Mouse (Mus musculus): Measurements from ENCODE around the gene Alkbh8. TPM values are rescaled to one million over a fixed set of nuclear protein-coding genes. Genes with fewer than 3 reads are reported as not detected.
"Not testable (repeated sequence)": the region's sequence is repeated elsewhere in the genome, so short reads cannot be mapped to it uniquely, and the experiment has no call there.

Alkbh8 gene
- total RNA-seq (2014; rRNA removed; ENCODE audit: low replicate concordance) (5.3 and 17.5 TPM in 2 replicates), polyA plus RNA-seq (2015; fragmentation: Nextera tagmentation; extraction: Ambion mirVana) (8.6 and 9.0 TPM in 2 replicates)

DNA sequence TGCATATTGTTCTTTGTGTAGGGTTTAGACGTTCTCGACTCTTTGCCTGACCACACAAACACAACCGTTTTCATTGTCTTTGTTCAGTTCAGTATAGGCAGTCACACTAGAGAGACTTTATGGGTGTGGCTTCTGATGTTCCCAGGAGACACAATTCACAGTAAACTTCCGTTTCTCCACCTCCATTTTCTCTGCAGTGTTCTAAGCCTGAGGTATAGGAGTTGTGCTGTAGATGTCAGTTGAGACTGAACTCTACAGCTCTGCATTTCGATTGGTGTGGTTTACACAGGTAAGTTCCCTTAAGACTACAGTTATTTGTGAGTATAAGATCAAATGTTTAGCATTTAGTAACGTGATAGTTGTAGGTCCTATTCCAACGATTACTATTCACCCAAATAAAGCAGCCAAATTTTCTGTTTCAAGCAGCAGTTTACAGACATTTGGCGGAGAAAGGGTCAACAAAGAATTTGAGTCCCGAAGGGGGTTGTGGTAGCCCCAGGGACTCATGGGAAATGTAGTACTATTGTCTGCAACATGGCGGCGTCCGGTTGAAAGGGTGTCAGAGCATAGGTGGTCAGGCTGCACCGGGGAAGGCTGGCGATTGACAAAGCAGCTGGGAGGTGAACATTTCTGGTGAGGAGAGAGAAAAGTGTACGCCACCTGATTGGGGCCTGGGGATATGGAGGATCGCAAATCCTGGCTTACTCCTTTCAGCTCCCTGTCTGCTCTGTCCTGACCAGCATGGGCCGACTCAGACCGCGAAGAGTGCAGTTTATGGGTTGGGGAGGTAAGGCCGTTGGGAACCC, at the start of gene Alkbh8:
Gene Alkbh8, plus strand, starts transcription at position 179 of the 806 bp plus-strand sequence.
- Histone ChIP-seq H3K9ac (replicated peaks; ENCODE audit: low read depth, low read length) (peak within 1 kb of the TSS; percentile 79), H3K9me3 (replicated peaks; ENCODE audit: control insufficient read depth, low read length) (no peaks in the 10 kb centered on the region), H3K36me3 (replicated peaks; ENCODE audit: control insufficient read depth, insufficient read depth, low read length) (peaks cover 9% of the 10 kb centered on the region; the same call in 1 of the 2 replicates), H3K4me2 (ENCODE audit: low read depth, low read length) (peak within 1 kb of the TSS; percentile 73), H3K27ac (ENCODE audit: low read depth) (peak within 1 kb of the TSS; percentile 32; the same call in 1 of the 2 replicates), H3K27me3 (ENCODE audit: control insufficient read depth, insufficient read depth, low read length) (no peaks in the 10 kb centered on the region), H3K4me1 (ENCODE audit: control insufficient read depth, insufficient read depth) (no peaks in the 10 kb centered on the region), H3K4me3 (ENCODE audit: low read depth, low read length) (peak within 1 kb of the TSS; percentile 81)
- 6% methylated on average over 20 of the region's 20 CpGs for WGBS
- ATAC-seq (ENCODE audit: insufficient read depth, low read depth) (peak; percentile 94), DNase-seq (ENCODE audit: low spot score) (peak; percentile 88)
- 0 out of 2 replicates have a peak, but pooled peaks have one; percentile 18 for TF ChIP-seq CTCF (IDR thresholded peaks at IDR 0.05; ENCODE audit: low read depth)
- TF ChIP-seq EP300 (IDR thresholded peaks at IDR 0.05; ENCODE audit: low read depth) = no peak

- no peak for ATAC-seq (ENCODE audit: insufficient read depth, low read depth)
- no peak overlapping the region for H3K9ac ChIP-seq (replicated peaks; ENCODE audit: low read depth, low read length)
- H3K36me3 ChIP-seq (replicated peaks; ENCODE audit: control insufficient read depth, insufficient read depth, low read length) = no peaks in the 10 kb centered on the region
- no peak for TF ChIP-seq CTCF (IDR thresholded peaks at IDR 0.05; ENCODE audit: low read depth)
- no peak for TF ChIP-seq EP300 (IDR thresholded peaks at IDR 0.05; ENCODE audit: low read depth)
- no peaks in the 10 kb centered on the region for H3K4me1 ChIP-seq (ENCODE audit: control insufficient read depth, insufficient read depth)
- no peaks in the 10 kb centered on the region; the same call in 1 of the 2 replicates for H3K9me3 ChIP-seq (replicated peaks; ENCODE audit: control insufficient read depth, low read length)
- H3K4me3 ChIP-seq (ENCODE audit: low read depth, low read length) = no peak overlapping the region
- no peak overlapping the region for H3K27ac ChIP-seq (ENCODE audit: low read depth)
- H3K4me2 ChIP-seq (ENCODE audit: low read depth, low read length) = no peak overlapping the region
- no peaks in the 10 kb centered on the region for H3K27me3 ChIP-seq (ENCODE audit: control insufficient read depth, insufficient read depth, low read length)
- DNase-seq (ENCODE audit: low spot score) = no peak
Measured at GRCm38 (mm10) chr9:3309292-3309836, 25.6 kb upstream of the Alkbh8 start.

DNA sequence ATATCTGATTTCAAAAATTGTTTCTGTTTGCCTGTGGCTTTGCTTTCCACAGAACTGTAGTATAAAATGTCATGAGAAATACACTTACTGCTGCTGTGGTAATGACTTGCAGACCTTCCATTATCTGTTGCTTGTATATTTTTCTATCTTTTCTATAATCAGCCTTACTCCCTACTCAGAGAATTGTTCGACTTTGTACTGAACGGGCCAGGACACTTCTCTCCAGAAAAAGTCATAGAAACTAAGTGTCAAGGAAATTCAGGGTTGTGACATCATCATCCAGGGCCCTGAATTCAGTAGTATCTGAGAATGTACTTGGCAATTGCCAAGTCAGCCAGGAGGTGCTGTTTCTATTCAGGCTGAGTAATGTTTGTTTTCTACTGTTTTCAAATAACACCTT, 24.9 kb upstream of the Alkbh8 start:
- Histone ChIP-seq H3K27me3 (ENCODE audit: control insufficient read depth, insufficient read depth, low read length) (no peaks in the 10 kb centered on the region), H3K9me3 (replicated peaks; ENCODE audit: control insufficient read depth, low read length) (no peaks in the 10 kb centered on the region; the same call in 1 of the 2 replicates), H3K27ac (ENCODE audit: low read depth) (no peak overlapping the region), H3K4me2 (ENCODE audit: low read depth, low read length) (no peak overlapping the region), H3K4me3 (ENCODE audit: low read depth, low read length) (no peak overlapping the region), H3K4me1 (ENCODE audit: control insufficient read depth, insufficient read depth) (no peaks in the 10 kb centered on the region), H3K36me3 (replicated peaks; ENCODE audit: control insufficient read depth, insufficient read depth, low read length) (no peaks in the 10 kb centered on the region), H3K9ac (replicated peaks; ENCODE audit: low read depth, low read length) (no peak overlapping the region)
- TF ChIP-seq CTCF (IDR thresholded peaks at IDR 0.05; ENCODE audit: low read depth) (no peak), EP300 (IDR thresholded peaks at IDR 0.05; ENCODE audit: low read depth) (no peak)
- WGBS = 57% methylated on average over 2 of the region's 2 CpGs
- ATAC-seq (ENCODE audit: insufficient read depth, low read depth) (no peak), DNase-seq (ENCODE audit: low spot score) (no peak)

DNA sequence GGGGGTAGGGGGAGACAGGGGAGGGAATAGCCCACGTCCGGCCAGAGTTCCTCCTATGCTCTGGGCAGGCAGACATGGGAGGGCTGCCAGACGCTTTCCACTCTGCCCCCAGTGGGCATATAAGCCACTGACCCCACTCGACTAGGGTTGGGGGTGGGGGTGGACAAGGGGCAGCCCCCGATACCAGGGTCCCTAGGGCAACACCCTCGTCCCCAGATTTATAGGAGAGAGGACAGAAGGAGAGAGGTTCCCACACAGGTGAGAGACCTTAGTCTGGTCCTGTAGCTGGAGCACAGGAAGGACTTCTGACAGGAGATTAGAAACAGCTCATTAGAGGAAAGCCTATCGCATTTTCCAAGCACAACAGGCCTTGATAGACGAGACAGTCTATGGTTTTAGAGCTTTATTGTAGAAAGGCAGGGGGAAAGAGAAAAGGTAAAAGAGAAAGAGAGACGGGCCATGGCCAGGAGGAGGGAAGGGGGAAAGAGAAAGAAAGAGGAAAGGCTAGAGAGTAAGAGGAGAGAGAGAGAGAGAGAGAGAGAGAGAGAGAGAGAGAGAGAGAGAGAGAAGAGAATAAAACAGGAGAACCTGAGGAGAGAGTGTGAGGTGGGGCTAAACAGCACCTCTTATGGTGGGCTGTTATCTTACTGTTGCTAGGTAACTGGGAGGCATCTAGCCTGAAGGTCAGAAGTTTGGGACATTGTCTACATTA, 7.4 kb upstream of the Alkbh8 start:
- H3K4me1 ChIP-seq (ENCODE audit: control insufficient read depth, insufficient read depth); H3K4me2 ChIP-seq (ENCODE audit: low read depth, low read length); H3K9ac ChIP-seq (replicated peaks; ENCODE audit: low read depth, low read length); H3K27me3 ChIP-seq (ENCODE audit: control insufficient read depth, insufficient read depth, low read length); H3K36me3 ChIP-seq (replicated peaks; ENCODE audit: control insufficient read depth, insufficient read depth, low read length); DNase-seq (ENCODE audit: low spot score); H3K27ac ChIP-seq (ENCODE audit: low read depth); ATAC-seq (ENCODE audit: insufficient read depth, low read depth); H3K4me3 ChIP-seq (ENCODE audit: low read depth, low read length); H3K9me3 ChIP-seq (replicated peaks; ENCODE audit: control insufficient read depth, low read length): not testable (repeated sequence)
- WGBS = 37% methylated on average over 9 of the region's 9 CpGs

DNA sequence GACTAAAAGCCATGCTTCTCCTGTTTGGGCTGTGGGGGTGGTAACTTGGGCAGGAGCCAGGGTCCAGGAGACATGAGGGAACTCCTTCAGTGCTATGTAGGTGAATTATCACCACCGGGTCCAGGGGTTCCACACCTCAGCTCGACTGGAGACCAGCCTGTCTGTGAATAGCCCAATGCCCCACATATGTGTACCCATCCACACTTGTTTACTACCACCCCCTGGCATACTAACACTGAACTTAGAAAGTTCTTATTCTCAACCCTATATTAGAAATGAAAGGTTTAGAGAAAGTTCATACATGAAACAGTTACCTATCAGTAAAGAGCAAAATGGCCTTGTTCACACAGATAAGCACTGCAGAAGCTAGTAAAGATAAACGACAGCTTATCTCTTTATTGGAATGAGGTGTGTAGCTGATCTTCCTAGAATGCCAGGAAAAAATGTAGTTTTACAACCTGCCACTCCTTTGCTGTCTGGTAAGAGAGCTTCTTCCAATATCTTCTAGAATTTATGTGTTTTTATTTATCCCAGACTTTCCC, 6.8 kb upstream of the Alkbh8 start:
- no peaks in the 10 kb centered on the region for H3K9me3 ChIP-seq (replicated peaks; ENCODE audit: control insufficient read depth, low read length)
- no peaks in the 10 kb centered on the region for H3K36me3 ChIP-seq (replicated peaks; ENCODE audit: control insufficient read depth, insufficient read depth, low read length)
- H3K27me3 ChIP-seq (ENCODE audit: control insufficient read depth, insufficient read depth, low read length) = no peaks in the 10 kb centered on the region
- H3K9ac ChIP-seq (replicated peaks; ENCODE audit: low read depth, low read length) = no peak overlapping the region
- no peaks in the 10 kb centered on the region for H3K4me1 ChIP-seq (ENCODE audit: control insufficient read depth, insufficient read depth)
- no peak overlapping the region for H3K27ac ChIP-seq (ENCODE audit: low read depth)
- 20% methylated on average over 3 of the region's 3 CpGs for WGBS
- no peak for DNase-seq (ENCODE audit: low spot score)
- TF ChIP-seq EP300 (IDR thresholded peaks at IDR 0.05; ENCODE audit: low read depth) (no peak), CTCF (IDR thresholded peaks at IDR 0.05; ENCODE audit: low read depth) (no peak)
- H3K4me3 ChIP-seq (ENCODE audit: low read depth, low read length) = no peak overlapping the region
- no peak for ATAC-seq (ENCODE audit: insufficient read depth, low read depth)
- H3K4me2 ChIP-seq (ENCODE audit: low read depth, low read length) = no peak overlapping the region

Data from heart, postnatal 0 days (tissue).